Comparison of ENCODE assay signal across 14 mouse cellular contexts in genomic region chr11:78126739-78127138, GRCm38 (mm10). TPM values are rescaled to one million over a fixed set of nuclear protein-coding genes. Genes with fewer than 3 reads are reported as not detected.
DNase-seq lines count a peak whose midpoint lies in the region; ATAC-seq and TF ChIP-seq lines count a peak whose summit lies in the region.
"Had no signal": no experiment of that assay in that cellular context is flagged by ENCODE, and none has a peak within 500 bp of the region (broad histone marks: within the 10 kb centered on the region; RNA-seq: fewer than 3 reads in every experiment).

No protein-coding gene starts in this region.

- H3K9ac ChIP-seq in liver, embryonic 15.5 days: no peak overlapping the region

- intact Hi-C loops in left cerebral cortex, adult 2 months (cut with DNase I): no loop called here
- intact Hi-C loops in heart, postnatal 14 days (cut with DNase I): no loop called here

- H3K4me2 ChIP-seq in liver, embryonic 15.5 days: no peak overlapping the region

- peak; percentile 5 for DNase-seq in spleen, adult 12 weeks (ENCODE audit: low spot score)
- DNase-seq in spleen, postnatal 14 days (ENCODE audit: low spot score in 2 of 2): no peak
- DNase-seq in fat pad, adult 2 months (ENCODE audit: extremely low read depth, low read depth, low spot score): peak; percentile 74
- peak; percentile 27 to 64 for DNase-seq in spleen, postnatal 4 days (ENCODE audit: low spot score in 2 of 2)
- DNase-seq in left cerebral cortex, adult 2 months (ENCODE audit: extremely low spot score in 1 of 2, low spot score in 2 of 2): no peak
- no peak for DNase-seq in heart, postnatal 14 days
- DNase-seq: cerebellum, postnatal 25 days; heart, adult 18-20 months; heart, postnatal 10 days; lung, adult 18-20 months; lung, postnatal 36 days; midbrain, embryonic 14.5 days had no signal

- H3K36me3 ChIP-seq in liver, embryonic 15.5 days (replicated peaks): 0 out of 2 replicates have a peak, but pooled peaks cover 3% of the 10 kb centered on the region

- H3K4me3 ChIP-seq in liver, embryonic 15.5 days (replicated peaks): no peak overlapping the region
- no peak overlapping the region for H3K4me3 ChIP-seq in left cerebral cortex, adult 2 months

- H3K4me1 ChIP-seq in liver, embryonic 15.5 days (replicated peaks): peaks cover 68% of the 10 kb centered on the region

- no peaks in the 10 kb centered on the region for H3K9me3 ChIP-seq in liver, embryonic 15.5 days (replicated peaks)

- 30% methylated on average over 4 of the region's 4 CpGs for WGBS in liver, embryonic 15.5 days (ENCODE audit: insufficient replicate concordance)

- H3K27me3 ChIP-seq in liver, embryonic 15.5 days: no peaks in the 10 kb centered on the region
- H3K27me3 ChIP-seq: Patski had no signal

- peak overlapping the region; percentile 26 for H3K27ac ChIP-seq in liver, embryonic 15.5 days (replicated peaks)
- H3K27ac ChIP-seq in left cerebral cortex, adult 2 months: no peak overlapping the region

- no peak for TF ChIP-seq CTCF in left cerebral cortex, adult 2 months (IDR thresholded peaks at IDR 0.05)

- ATAC-seq in liver, embryonic 15.5 days (ENCODE audit: insufficient read depth): peak; percentile 58
- ATAC-seq: Patski had no signal

RNA-seq across cellular contexts. Expression of gene Fam222b, which starts 32.3 kb away (rescaled TPM):
- polyA plus RNA-seq in liver, embryonic 15.5 days (2015; fragmentation: Nextera tagmentation; extraction: Ambion mirVana): 4.2 and 4.3 TPM in 2 replicates
- 10 to 100 TPM; 27.5 to 32.1 TPM for total RNA-seq in left cerebral cortex, adult 2 months (2021)
- 10 to 100 TPM; 14.4 to 14.6 TPM for total RNA-seq in heart, postnatal 14 days (2021)

RNA-seq across cellular contexts. Expression of gene Traf4, which starts 38.6 kb away (rescaled TPM):
- polyA plus RNA-seq in liver, embryonic 15.5 days (2015; fragmentation: Nextera tagmentation; extraction: Ambion mirVana): 27.5 and 32.4 TPM in 2 replicates
- 10 to 100 TPM; 10.5 to 10.6 TPM for total RNA-seq in left cerebral cortex, adult 2 months (2021)
- total RNA-seq in heart, postnatal 14 days (2021): 10 to 100 TPM; 10.3 to 11.2 TPM

RNA-seq across cellular contexts. Expression of gene Eral1, which starts 46.6 kb away (rescaled TPM):
- polyA plus RNA-seq in liver, embryonic 15.5 days (2015; fragmentation: Nextera tagmentation; extraction: Ambion mirVana): 13.8 and 13.9 TPM in 2 replicates
- total RNA-seq in left cerebral cortex, adult 2 months (2021): 10 to 100 TPM; 18.9 to 19.0 TPM
- 10 to 100 TPM; 22.2 to 25.6 TPM for total RNA-seq in heart, postnatal 14 days (2021)

RNA-seq across cellular contexts. Expression of gene Nek8, which starts 49.7 kb away (rescaled TPM):
- 8.1 and 11.4 TPM in 2 replicates for polyA plus RNA-seq in liver, embryonic 15.5 days (2015; fragmentation: Nextera tagmentation; extraction: Ambion mirVana)
- 1 to 10 TPM; 3.0 to 3.1 TPM for total RNA-seq in left cerebral cortex, adult 2 months (2021)
- total RNA-seq in heart, postnatal 14 days (2021): 1 to 10 TPM; 4.8 to 6.2 TPM

RNA-seq across cellular contexts. Expression of gene Tlcd1, which starts 49.8 kb away (rescaled TPM):
- polyA plus RNA-seq in liver, embryonic 15.5 days (2015; fragmentation: Nextera tagmentation; extraction: Ambion mirVana): 43.3 and 44.5 TPM in 2 replicates
- 10 to 100 TPM; 24.4 to 27.7 TPM for total RNA-seq in left cerebral cortex, adult 2 months (2021)
- 1 to 10 TPM; 6.5 to 7.6 TPM for total RNA-seq in heart, postnatal 14 days (2021)

Comparison
In these comparisons a context has a peak if more than half of its experiments do, and no peak if none do; other contexts are left out.
1. DNase-seq: peak in spleen, adult 12 weeks (single experiment), fat pad, adult 2 months (single experiment) and spleen, postnatal 4 days (2 of 2); none in spleen, postnatal 14 days (0 of 2), left cerebral cortex, adult 2 months (0 of 2) and heart, postnatal 14 days (0 of 2).